Comparison of ENCODE assay signal across 21 mouse cellular contexts in the genomic region with DNA sequence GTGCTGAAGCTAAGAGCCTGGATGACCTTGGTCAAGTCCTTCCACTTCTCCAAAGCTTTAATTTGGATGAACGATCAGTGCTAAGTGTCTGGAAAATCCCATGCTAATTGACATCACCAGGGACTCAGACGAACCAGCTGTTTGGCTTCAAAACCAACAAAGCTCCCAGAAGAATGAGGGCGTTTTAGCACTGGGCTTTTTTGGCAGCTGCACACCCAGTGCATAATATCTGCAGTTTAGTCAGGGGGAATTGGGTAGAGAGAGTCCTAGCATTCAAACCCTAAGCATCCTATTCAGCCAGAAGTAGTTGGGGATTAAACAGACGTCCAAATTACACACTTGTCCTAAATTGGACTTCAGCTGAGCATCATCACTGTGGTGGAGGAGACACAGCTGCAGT. TPM values are rescaled to one million over a fixed set of nuclear protein-coding genes. Genes with fewer than 3 reads are reported as not detected.
DNase-seq lines count a peak whose midpoint lies in the region; ATAC-seq and TF ChIP-seq lines count a peak whose summit lies in the region.
"Had no signal": no experiment of that assay in that cellular context is flagged by ENCODE, and none has a peak within 500 bp of the region (broad histone marks: within the 10 kb centered on the region; RNA-seq: fewer than 3 reads in every experiment).

No protein-coding gene starts in this region.

- peak; percentile 6 for DNase-seq in gastrocnemius, adult 18-20 months (ENCODE audit: low spot score)
- no peak for DNase-seq in gastrocnemius, postnatal 14 days
- DNase-seq in hindbrain, postnatal 0 days (ENCODE audit: low spot score), result peak; percentile 17
- peak; percentile 12 for DNase-seq in right cerebral cortex, adult 18-20 months
- no peak for DNase-seq in right cerebral cortex, postnatal 36 days (ENCODE audit: low spot score in 2 of 2)
- DNase-seq in adipocyte (ENCODE audit: low spot score), result no peak
- DNase-seq: B cell, adult 2 months; cerebellum, adult 11 months; cerebellum, postnatal 10 days; layer of hippocampus, postnatal 36 days; liver; liver, postnatal 0 days; lung, postnatal 36 days had no signal

- TF ChIP-seq CTCF in hindbrain, postnatal 0 days (IDR thresholded peaks at IDR 0.05; ENCODE audit: low read depth), result no peak

- no peaks in the 10 kb centered on the region for H3K27me3 ChIP-seq in hindbrain, postnatal 0 days (ENCODE audit: insufficient read depth, low read length)
- H3K27me3 ChIP-seq in hindbrain, embryonic 12.5 days, result no peaks in the 10 kb centered on the region
- H3K27me3 ChIP-seq: embryonic facial prominence, embryonic 12.5 days; hindbrain, embryonic 15.5 days had no signal

- WGBS in hindbrain, postnatal 0 days, result 24% methylated on average over 4 of the region's 4 CpGs
- 59% methylated on average over 4 of the region's 4 CpGs for WGBS in hindbrain, embryonic 12.5 days

- no peaks in the 10 kb centered on the region for H3K36me3 ChIP-seq in hindbrain, postnatal 0 days (ENCODE audit: insufficient read depth, low read length)
- no peaks in the 10 kb centered on the region for H3K36me3 ChIP-seq in hindbrain, embryonic 12.5 days
- H3K36me3 ChIP-seq: embryonic facial prominence, embryonic 12.5 days; heart, embryonic 10.5 days; hindbrain, embryonic 15.5 days had no signal

- intact Hi-C loops in gastrocnemius, postnatal 14 days (cut with DNase I; ENCODE audit: low total_unique reads), result no loop called here

- no peak overlapping the region for H3K4me3 ChIP-seq in hindbrain, postnatal 0 days (ENCODE audit: low read length)
- H3K4me3 ChIP-seq in hindbrain, embryonic 12.5 days, result no peak overlapping the region
- H3K4me3 ChIP-seq: embryonic facial prominence, embryonic 12.5 days; erythroblast, embryonic 14.5 days; heart, embryonic 10.5 days; hindbrain, embryonic 15.5 days; layer of hippocampus, adult 2 months had no signal

- ATAC-seq in hindbrain, postnatal 0 days, result no peak
- no peak for ATAC-seq in hindbrain, embryonic 12.5 days (ENCODE audit: low FRiP score)
- ATAC-seq: intestine, embryonic 16.5 days; liver, postnatal 0 days; midbrain, embryonic 16.5 days had no signal

- no peak overlapping the region for H3K9ac ChIP-seq in hindbrain, postnatal 0 days (replicated peaks; ENCODE audit: low read length)
- no peak overlapping the region for H3K9ac ChIP-seq in hindbrain, embryonic 12.5 days
- H3K9ac ChIP-seq: embryonic facial prominence, embryonic 12.5 days; hindbrain, embryonic 15.5 days; liver, postnatal 0 days had no signal

- no peak overlapping the region for H3K27ac ChIP-seq in hindbrain, postnatal 0 days
- H3K27ac ChIP-seq in hindbrain, embryonic 12.5 days, result no peak overlapping the region
- H3K27ac ChIP-seq: embryonic facial prominence, embryonic 12.5 days; heart, embryonic 10.5 days; hindbrain, embryonic 15.5 days; layer of hippocampus, adult 2 months had no signal

- H3K9me3 ChIP-seq in hindbrain, postnatal 0 days (ENCODE audit: low read length), result no peaks in the 10 kb centered on the region
- no peaks in the 10 kb centered on the region for H3K9me3 ChIP-seq in hindbrain, embryonic 12.5 days (replicated peaks)
- H3K9me3 ChIP-seq: embryonic facial prominence, embryonic 12.5 days; heart, embryonic 10.5 days; hindbrain, embryonic 15.5 days had no signal

- no peak overlapping the region for H3K4me2 ChIP-seq in hindbrain, postnatal 0 days (ENCODE audit: low read depth, low read length)
- no peak overlapping the region for H3K4me2 ChIP-seq in hindbrain, embryonic 12.5 days (replicated peaks)
- H3K4me2 ChIP-seq: embryonic facial prominence, embryonic 12.5 days; hindbrain, embryonic 15.5 days had no signal

- H3K4me1 ChIP-seq in hindbrain, postnatal 0 days (ENCODE audit: insufficient read depth, low read length), result no peaks in the 10 kb centered on the region
- H3K4me1 ChIP-seq in hindbrain, embryonic 12.5 days, result 0 out of 2 replicates have a peak, but pooled peaks cover 3% of the 10 kb centered on the region
- H3K4me1 ChIP-seq: heart, embryonic 10.5 days had no signal

RNA-seq across cellular contexts. Expression of a gene that starts 29.2 kb away (rescaled TPM):
- not detected for total RNA-seq in gastrocnemius, adult 18-20 months (2021)
- under 1 TPM; 0.13 to 0.55 TPM for total RNA-seq in gastrocnemius, postnatal 14 days (2021)
- total RNA-seq in hindbrain, postnatal 0 days (2014; rRNA removed), result 29.0 and 32.0 TPM in 2 replicates
- polyA plus RNA-seq in hindbrain, postnatal 0 days (2015; fragmentation: Nextera tagmentation; extraction: Ambion mirVana), result 4.8 and 5.2 TPM in 2 replicates
- 3.5 and 4.5 TPM in 2 replicates for polyA plus RNA-seq in hindbrain, embryonic 12.5 days (2016; fragmentation: Nextera tagmentation; extraction: Ambion mirVana)

Comparison
In these comparisons a context has a peak if more than half of its experiments do, and no peak if none do; other contexts are left out.
1. DNase-seq: peak in gastrocnemius, adult 18-20 months (single experiment), hindbrain, postnatal 0 days (single experiment) and right cerebral cortex, adult 18-20 months (single experiment); none in gastrocnemius, postnatal 14 days (single experiment), right cerebral cortex, postnatal 36 days (0 of 2) and adipocyte (single experiment).
2. RNA of a gene that starts 29.2 kb away (total RNA-seq): 29.0 to 32.0 TPM in hindbrain, postnatal 0 days; 0.13 to 0.55 TPM in gastrocnemius, postnatal 14 days and not detected in gastrocnemius, adult 18-20 months; every median in the first group is over 10 times any median in the second.